Mouse (Mus musculus) midbrain, embryonic 11.5 days (tissue): ENCODE measurements around the gene Galk1. TPM values are rescaled to one million over a fixed set of nuclear protein-coding genes. Genes with fewer than 3 reads are reported as not detected.
"Not testable (repeated sequence)": the region's sequence is repeated elsewhere in the genome, so short reads cannot be mapped to it uniquely, and the experiment has no call there.

ENCODE experiments used
- ATAC-seq: fragments of 200-750 bp; cut with Nextera tagmentation; 2 replicates; pipeline ENCODE4 v1.8.0; 2017; ENCODE audit warnings: moderate TSS enrichment, moderate library complexity; ENCODE audit not compliant: low FRiP score
- DNase-seq: peaks from one replicate; pipeline ENCODE4 v3.0.0; 2015; ENCODE audit warnings: low spot score; ENCODE audit errors: missing footprints
- H3K27ac ChIP-seq: fragments of 300-500 bp; sonication (generic); 2 replicates; pipeline ENCODE4 v1.5.1; 2014; ENCODE audit warnings: low read depth, low read length
- H3K27me3 ChIP-seq: fragments of 300-500 bp; sonication (generic); 2 replicates; pipeline ENCODE4 v1.6.1; 2014; ENCODE audit warnings: mild to moderate bottlenecking, low read length, moderate library complexity, mixed read lengths; ENCODE audit not compliant: control insufficient read depth, insufficient read depth
- H3K36me3 ChIP-seq: fragments of 300-500 bp; sonication (generic); 2 replicates; pipeline ENCODE4 v1.6.1; 2014; ENCODE audit warnings: mild to moderate bottlenecking, low read length, moderate library complexity, mixed read lengths; ENCODE audit not compliant: control insufficient read depth, insufficient read depth
- H3K4me1 ChIP-seq: fragments of 300-500 bp; sonication (generic); 2 replicates; pipeline ENCODE4 v1.6.1; 2014; ENCODE audit warnings: low read length; ENCODE audit not compliant: control insufficient read depth, insufficient read depth
- H3K4me2 ChIP-seq: fragments of 300-500 bp; sonication (generic); 2 replicates; pipeline ENCODE4 v1.6.1; 2014; ENCODE audit warnings: mild to moderate bottlenecking, moderate library complexity
- H3K4me3 ChIP-seq: fragments of 300-500 bp; sonication (generic); 2 replicates; pipeline ENCODE4 v1.5.1; 2014; ENCODE audit warnings: low read depth, low read length
- H3K9ac ChIP-seq: fragments of 300-500 bp; sonication (generic); 2 replicates; pipeline ENCODE4 v1.6.1; 2014; ENCODE audit warnings: low read length
- H3K9me3 ChIP-seq: fragments of 300-500 bp; sonication (generic); 2 replicates; pipeline ENCODE4 v1.6.1; 2016; ENCODE audit warnings: low read length; ENCODE audit not compliant: control insufficient read depth
- WGBS: fragments of 180-500 bp; shearing (Covaris S2); extraction: QIAGEN DNeasy Blood & Tissue Kit; methylation state at CpG from one replicate; pipeline ENCODE4 v1.1.7; 2014; 5-methylcytosine and 5-hydroxymethylcytosine counted together
- polyA plus RNA-seq: library from polyadenylated mRNA; unstranded; fragments of >200 nt; fragmentation: Nextera tagmentation; extraction: Ambion mirVana; gene quantifications from 2 replicates; pipeline ENCODE4 v1.2.1, GENCODE M21; 2014

Galk1 gene
- polyA plus RNA-seq, 1 experiment from 2014 or later = 93.4 TPM

DNA sequence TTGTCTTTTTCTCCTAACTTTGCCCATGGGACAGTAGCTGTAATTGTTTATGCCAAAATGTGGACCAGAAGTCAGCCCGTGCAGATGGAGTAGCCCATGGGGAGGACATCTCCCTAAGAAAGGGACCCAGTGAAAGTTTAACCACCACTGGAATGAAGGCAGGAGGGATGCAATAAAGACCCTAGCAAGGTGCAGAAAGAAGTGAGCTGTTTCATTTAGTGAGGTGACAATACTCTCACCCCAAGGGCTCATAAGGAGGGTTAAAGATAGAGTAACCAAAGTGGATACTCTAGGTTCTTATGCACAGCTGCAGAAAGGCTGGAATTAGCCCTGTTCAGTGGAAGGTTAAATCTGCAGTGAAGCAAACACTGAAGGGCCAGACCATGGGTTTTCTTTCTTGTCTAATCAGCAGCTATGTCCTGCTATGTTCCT is 6.9 kb upstream of the Galk1 start:
- WGBS = 71% methylated on average over 1 of the region's 1 CpGs
- no peaks in the 10 kb centered on the region for H3K27me3 ChIP-seq
- H3K27ac ChIP-seq = no peak overlapping the region
- H3K4me1 ChIP-seq = peaks cover 5% of the 10 kb centered on the region; the same call in 1 of the 2 replicates
- peak; percentile 91 for DNase-seq
- no peaks in the 10 kb centered on the region for H3K9me3 ChIP-seq
- no peaks in the 10 kb centered on the region for H3K36me3 ChIP-seq
- no peak for ATAC-seq
- H3K4me3 ChIP-seq = no peak overlapping the region
- no peak overlapping the region for H3K4me2 ChIP-seq
- no peak overlapping the region for H3K9ac ChIP-seq

DNA sequence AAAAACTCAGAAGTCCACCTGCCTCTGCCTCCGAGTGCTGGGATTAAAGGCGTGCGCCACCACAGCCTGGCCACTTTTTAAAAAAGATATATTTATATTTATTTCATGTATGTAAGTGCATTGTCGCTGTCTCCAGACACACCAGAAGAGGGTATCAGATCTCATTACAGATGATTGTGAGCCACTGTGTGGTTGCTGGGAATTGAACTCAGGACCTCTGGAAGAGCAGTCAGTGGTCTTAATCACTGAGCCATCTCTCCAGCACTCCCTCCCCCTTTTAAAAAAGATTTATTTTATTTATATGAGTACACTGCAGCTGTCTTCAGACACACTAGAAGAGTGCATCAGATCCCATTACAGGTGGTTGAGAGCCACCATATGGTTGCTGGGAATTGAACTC is 6.3 kb upstream of the Galk1 start:
- WGBS = 90% methylated on average over 4 of the region's 4 CpGs
- H3K4me2 ChIP-seq, H3K9me3 ChIP-seq, H3K27ac ChIP-seq, H3K27me3 ChIP-seq, ATAC-seq, H3K36me3 ChIP-seq, H3K4me3 ChIP-seq, H3K9ac ChIP-seq, H3K4me1 ChIP-seq: not testable (repeated sequence)
- DNase-seq = peak; percentile 84

DNA sequence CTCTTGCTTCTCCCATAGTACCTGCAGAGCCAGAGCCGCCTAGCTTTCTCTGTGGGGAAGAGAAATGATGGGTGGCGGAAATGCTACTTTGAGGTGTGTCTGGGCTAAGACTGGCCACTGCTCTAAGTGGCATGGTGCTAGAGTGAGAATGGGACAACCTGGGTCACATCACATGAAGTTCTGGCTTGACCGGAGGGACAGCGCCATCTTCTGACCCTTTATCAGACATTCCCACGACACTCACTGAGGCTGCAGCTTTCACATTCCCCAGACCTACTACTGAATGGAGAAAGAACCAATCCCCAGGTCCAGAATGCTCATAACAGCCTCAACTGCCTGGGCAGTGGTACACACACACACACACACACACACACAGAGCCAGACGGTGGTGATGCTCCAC is 5.6 kb upstream of the Galk1 start:
- H3K9ac ChIP-seq = no peak overlapping the region
- no peaks in the 10 kb centered on the region for H3K36me3 ChIP-seq
- H3K4me1 ChIP-seq = peaks cover 5% of the 10 kb centered on the region; the same call in 1 of the 2 replicates
- ATAC-seq = no peak; the same call in 1 of the 2 replicates
- DNase-seq = peak; percentile 89
- H3K4me3 ChIP-seq = no peak overlapping the region
- no peak overlapping the region for H3K27ac ChIP-seq
- H3K27me3 ChIP-seq = no peaks in the 10 kb centered on the region
- no peaks in the 10 kb centered on the region for H3K9me3 ChIP-seq
- WGBS = 31% methylated on average over 6 of the region's 6 CpGs
- no peak overlapping the region for H3K4me2 ChIP-seq

DNA sequence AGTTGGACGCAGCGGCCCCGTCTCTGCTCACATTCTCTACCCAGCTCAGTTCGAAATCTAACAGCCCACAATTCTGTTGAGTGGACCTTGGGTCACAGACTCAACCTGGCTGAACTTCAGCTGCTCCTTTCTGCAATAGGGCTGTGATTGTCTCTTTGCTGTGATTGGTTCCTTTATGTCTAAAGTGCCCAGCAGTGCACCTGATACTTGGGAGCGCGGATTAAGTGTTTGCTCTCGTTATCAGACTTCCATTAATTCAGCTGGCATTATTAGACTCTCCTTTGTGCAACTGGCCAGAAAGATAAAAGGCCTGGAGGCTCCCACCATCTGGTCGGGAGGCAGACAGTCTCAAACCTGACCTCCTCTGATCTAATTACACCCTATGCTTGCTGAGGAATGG is 2.3 kb upstream of the Galk1 start:
- DNase-seq (no peak), ATAC-seq (no peak)
- no peak overlapping the region for H3K4me3 ChIP-seq
- H3K9me3 ChIP-seq = no peaks in the 10 kb centered on the region
- H3K36me3 ChIP-seq = no peaks in the 10 kb centered on the region
- peaks cover 12% of the 10 kb centered on the region for H3K4me1 ChIP-seq
- no peak overlapping the region for H3K4me2 ChIP-seq
- WGBS = 71% methylated on average over 8 of the region's 8 CpGs
- H3K27ac ChIP-seq = no peak overlapping the region
- no peak overlapping the region for H3K9ac ChIP-seq
- no peaks in the 10 kb centered on the region for H3K27me3 ChIP-seq

- DNase-seq = peak; percentile 88
- Histone ChIP-seq H3K4me2 (peak overlapping the region; percentile 93), H3K9me3 (no peaks in the 10 kb centered on the region), H3K27me3 (no peaks in the 10 kb centered on the region), H3K27ac (0 out of 2 replicates have a peak overlapping the region, but pooled peaks have one; percentile 20), H3K4me3 (peak overlapping the region; percentile 61), H3K9ac (peak overlapping the region; percentile 78), H3K36me3 (no peaks in the 10 kb centered on the region), H3K4me1 (peaks cover 12% of the 10 kb centered on the region)
- 27% methylated on average over 14 of the region's 14 CpGs for WGBS
- ATAC-seq = no peak; the same call in 1 of the 2 replicates
Observed at GRCm38 (mm10) chr11:116011529-116012261, 824 bp downstream of the Galk1 start.

DNA sequence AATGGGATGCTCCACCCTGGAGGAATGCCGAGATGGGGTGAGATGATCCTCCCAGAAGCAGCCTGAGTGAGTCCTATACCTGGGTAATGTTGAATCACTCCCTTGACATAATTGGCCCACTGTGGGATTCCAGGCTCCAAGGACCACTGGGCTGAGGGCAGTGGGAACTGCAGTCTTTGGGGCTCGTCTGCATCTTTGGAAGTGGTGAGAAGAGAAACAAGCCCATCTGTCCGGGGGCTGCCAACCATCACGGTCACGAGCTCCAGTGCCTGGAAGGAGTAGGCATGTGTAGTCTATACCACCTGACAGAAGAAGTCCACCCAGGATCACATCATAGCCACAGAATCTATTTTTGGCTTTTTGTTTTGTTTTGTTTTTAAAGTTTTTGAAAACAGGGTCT is 1.6 kb downstream of the Galk1 start:
- ATAC-seq = no peak
- Histone ChIP-seq H3K36me3 (no peaks in the 10 kb centered on the region), H3K4me1 (peaks cover 12% of the 10 kb centered on the region), H3K4me3 (no peak overlapping the region), H3K4me2 (no peak overlapping the region), H3K9me3 (no peaks in the 10 kb centered on the region), H3K9ac (no peak overlapping the region), H3K27me3 (no peaks in the 10 kb centered on the region), H3K27ac (no peak overlapping the region)
- DNase-seq = no peak
- WGBS = 90% methylated on average over 5 of the region's 5 CpGs

- Histone ChIP-seq H3K4me2 (no peak overlapping the region), H3K4me3 (no peak overlapping the region), H3K36me3 (no peaks in the 10 kb centered on the region), H3K4me1 (peaks cover 17% of the 10 kb centered on the region), H3K27me3 (0 out of 2 replicates have a peak, but pooled peaks cover 2% of the 10 kb centered on the region), H3K27ac (no peak overlapping the region), H3K9ac (no peak overlapping the region), H3K9me3 (no peaks in the 10 kb centered on the region)
- DNase-seq (no peak), ATAC-seq (no peak)
- 93% methylated on average over 8 of the region's 8 CpGs for WGBS
Observed at GRCm38 (mm10) chr11:116010146-116010545, 2.4 kb downstream of the Galk1 start.

DNA sequence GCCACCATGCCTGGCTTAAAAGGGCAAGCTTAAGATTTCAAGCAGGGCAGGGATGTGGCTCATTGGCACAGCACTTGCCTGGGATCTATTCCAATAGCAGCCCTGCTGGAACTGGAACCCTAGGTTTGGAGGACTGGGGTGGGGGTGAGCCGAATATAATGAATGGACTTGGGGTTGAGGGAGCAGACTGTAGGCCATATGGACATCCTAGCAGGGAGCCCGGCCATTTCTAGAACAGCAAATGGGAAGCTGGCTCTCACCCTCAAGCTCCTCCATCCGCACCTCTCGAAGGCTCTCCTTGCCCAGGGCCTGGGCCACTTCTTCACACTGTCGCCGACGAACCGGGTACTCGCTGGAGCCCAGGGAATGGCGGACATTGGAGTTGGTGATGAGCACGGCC is 2.9 kb downstream of the Galk1 start:
- WGBS = 95% methylated on average over 11 of the region's 11 CpGs
- DNase-seq (no peak), ATAC-seq (no peak)
- no peak overlapping the region for H3K4me3 ChIP-seq
- H3K9me3 ChIP-seq = no peaks in the 10 kb centered on the region
- H3K4me1 ChIP-seq = peaks cover 22% of the 10 kb centered on the region
- 0 out of 2 replicates have a peak, but pooled peaks cover 3% of the 10 kb centered on the region for H3K27me3 ChIP-seq
- no peak overlapping the region for H3K27ac ChIP-seq
- H3K4me2 ChIP-seq = no peak overlapping the region
- no peak overlapping the region for H3K9ac ChIP-seq
- no peaks in the 10 kb centered on the region for H3K36me3 ChIP-seq

- no peak overlapping the region for H3K9ac ChIP-seq
- H3K4me1 ChIP-seq = peaks cover 24% of the 10 kb centered on the region
- H3K4me3 ChIP-seq = no peak overlapping the region
Observed at GRCm38 (mm10) chr11:116008832-116009375, 3.6 kb downstream of the Galk1 start.

More at GRCm38 (mm10) chr11:116008832-116009375, 3.6 kb downstream of the Galk1 start:
- no peaks in the 10 kb centered on the region for H3K9me3 ChIP-seq
- no peaks in the 10 kb centered on the region for H3K36me3 ChIP-seq
- ATAC-seq (no peak), DNase-seq (no peak)
- no peak overlapping the region for H3K27ac ChIP-seq
- H3K27me3 ChIP-seq = 0 out of 2 replicates have a peak, but pooled peaks cover 3% of the 10 kb centered on the region
- 84% methylated on average over 13 of the region's 13 CpGs for WGBS
- H3K4me2 ChIP-seq = no peak overlapping the region
